Mouse (Mus musculus) forebrain, embryonic 13.5 days (tissue): ENCODE measurements at regions not wholly inside any gene's neighbourhood (a gene's known extent, or its start where the extent isn't known, plus 50 kb on each side); places are given as distances from the start of the nearest gene placed in this dataset.
"Not testable (repeated sequence)": the region's sequence is repeated elsewhere in the genome, so short reads cannot be mapped to it uniquely, and the experiment has no call there.

Source experiments
- ATAC-seq: fragments of 200-750 bp; cut with Nextera tagmentation; 2 replicates; pipeline ENCODE4 v1.8.0; 2017
- H3K27ac ChIP-seq: fragments of 300-500 bp; sonication (generic); 2 replicates; pipeline ENCODE4 v1.5.1; 2015; ENCODE audit warnings: inconsistent platforms, mild to moderate bottlenecking, moderate library complexity
- H3K27me3 ChIP-seq: fragments of 300-500 bp; sonication (generic); 2 replicates; pipeline ENCODE4 v1.6.1; 2015; ENCODE audit warnings: mild to moderate bottlenecking, inconsistent platforms
- H3K36me3 ChIP-seq: fragments of 300-500 bp; sonication (generic); 2 replicates; pipeline ENCODE4 v1.6.1; 2015; ENCODE audit warnings: mild to moderate bottlenecking, inconsistent platforms; ENCODE audit not compliant: poor library complexity, severe bottlenecking
- H3K4me1 ChIP-seq: fragments of 300-500 bp; sonication (generic); 2 replicates; pipeline ENCODE4 v1.6.1; 2015; ENCODE audit warnings: inconsistent platforms
- H3K4me2 ChIP-seq: fragments of 300-500 bp; sonication (generic); 2 replicates; pipeline ENCODE4 v1.6.1; 2015; ENCODE audit warnings: inconsistent platforms, mild to moderate bottlenecking, moderate library complexity
- H3K4me3 ChIP-seq: fragments of 300-500 bp; sonication (generic); 2 replicates; pipeline ENCODE4 v1.5.1; 2015; ENCODE audit warnings: mild to moderate bottlenecking, inconsistent platforms
- H3K9ac ChIP-seq: fragments of 300-500 bp; sonication (generic); 2 replicates; pipeline ENCODE4 v1.6.1; 2015; ENCODE audit warnings: mild to moderate bottlenecking, inconsistent platforms
- H3K9me3 ChIP-seq: fragments of 300-500 bp; sonication (generic); replicated peaks from 2 replicates; pipeline ENCODE4 v1.6.1; 2016; ENCODE audit warnings: inconsistent platforms
- WGBS: fragments of 180-500 bp; shearing (Covaris S2); methylation state at CpG from one replicate; pipeline ENCODE4 v1.1.7; 2015; 5-methylcytosine and 5-hydroxymethylcytosine counted together

DNA sequence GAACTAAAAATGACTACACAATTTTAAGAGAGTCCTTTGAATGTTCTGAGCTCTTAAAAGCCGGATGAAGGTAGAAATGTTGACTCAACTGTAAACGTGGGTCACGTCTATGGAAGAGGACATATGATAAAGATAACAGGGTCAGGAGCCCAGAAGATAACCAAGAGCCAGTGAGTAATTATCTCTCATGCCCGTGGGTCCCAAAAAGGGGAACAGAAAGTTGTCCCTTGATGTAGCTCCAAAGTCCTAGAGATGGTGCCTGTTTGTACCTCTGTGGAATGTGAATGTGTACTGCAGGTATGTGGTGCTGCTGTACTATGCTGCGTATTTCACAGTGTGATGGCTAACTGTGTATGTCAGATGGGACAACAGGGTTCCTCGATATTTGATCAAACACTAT, 479.1 kb downstream of the Gja1 start:
- no peaks in the 10 kb centered on the region for H3K27me3 ChIP-seq
- H3K36me3 ChIP-seq: no peaks in the 10 kb centered on the region
- H3K9ac ChIP-seq: no peak overlapping the region
- no peak overlapping the region for H3K4me2 ChIP-seq
- WGBS: 95% methylated on average over 6 of the region's 6 CpGs
- H3K27ac ChIP-seq: no peak overlapping the region
- H3K4me3 ChIP-seq: no peak overlapping the region
- H3K9me3 ChIP-seq: no peaks in the 10 kb centered on the region
- ATAC-seq: no peak
- H3K4me1 ChIP-seq: no peaks in the 10 kb centered on the region

DNA sequence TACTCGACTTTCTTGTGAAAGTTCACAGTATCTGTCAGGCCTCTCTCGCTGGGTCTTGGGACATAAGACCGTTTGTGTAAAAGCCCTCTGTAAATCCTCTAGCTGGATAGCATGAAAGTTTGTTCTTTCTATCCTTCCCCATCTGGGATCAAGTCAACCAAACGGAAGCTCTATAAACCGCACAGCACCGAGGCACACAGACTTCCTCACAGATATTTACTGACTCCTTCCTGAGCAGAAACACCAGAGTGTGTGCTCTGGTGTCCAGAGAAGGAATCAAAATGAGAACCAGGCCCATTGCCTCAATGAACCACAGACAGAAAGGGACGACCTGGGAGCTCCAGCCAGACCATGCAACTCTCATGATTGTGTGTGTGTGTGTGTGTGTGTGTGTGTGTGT, 502.6 kb downstream of the Gja1 start:
- no peak for ATAC-seq
- 88% methylated on average over 7 of the region's 7 CpGs for WGBS
- Histone ChIP-seq H3K9me3 (no peaks in the 10 kb centered on the region), H3K4me1 (no peaks in the 10 kb centered on the region), H3K27me3 (no peaks in the 10 kb centered on the region), H3K36me3 (no peaks in the 10 kb centered on the region), H3K4me2 (no peak overlapping the region), H3K4me3 (no peak overlapping the region), H3K9ac (no peak overlapping the region), H3K27ac (no peak overlapping the region)

DNA sequence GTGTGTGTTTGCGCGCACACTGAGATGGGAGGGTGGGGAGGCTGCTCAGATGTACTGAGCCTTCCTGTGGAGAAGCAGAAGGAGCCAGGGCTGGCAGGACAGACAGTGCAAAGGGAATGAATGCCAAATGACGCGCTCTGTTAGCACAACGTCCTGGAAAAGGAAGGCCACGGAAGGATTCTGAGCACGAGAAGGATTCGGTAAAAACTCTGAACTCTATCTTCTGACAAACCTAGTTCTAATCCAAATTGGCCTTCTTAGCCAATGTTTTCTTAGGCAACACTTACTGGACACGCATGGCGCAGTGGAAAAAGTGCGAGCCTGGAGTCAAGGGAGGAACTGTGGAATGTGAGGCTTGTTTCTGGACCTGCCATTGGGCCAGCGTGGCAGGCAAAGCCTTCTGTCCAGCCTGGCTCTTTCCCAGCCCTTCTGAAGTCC, 503.0 kb downstream of the Gja1 start:
- no peaks in the 10 kb centered on the region for H3K36me3 ChIP-seq
- H3K4me1 ChIP-seq: no peaks in the 10 kb centered on the region
- no peaks in the 10 kb centered on the region for H3K27me3 ChIP-seq
- H3K9ac ChIP-seq: no peak overlapping the region
- H3K4me3 ChIP-seq: no peak overlapping the region
- H3K4me2 ChIP-seq: no peak overlapping the region
- H3K27ac ChIP-seq: no peak overlapping the region
- ATAC-seq: no peak
- no peaks in the 10 kb centered on the region for H3K9me3 ChIP-seq
- 86% methylated on average over 12 of the region's 12 CpGs for WGBS

DNA sequence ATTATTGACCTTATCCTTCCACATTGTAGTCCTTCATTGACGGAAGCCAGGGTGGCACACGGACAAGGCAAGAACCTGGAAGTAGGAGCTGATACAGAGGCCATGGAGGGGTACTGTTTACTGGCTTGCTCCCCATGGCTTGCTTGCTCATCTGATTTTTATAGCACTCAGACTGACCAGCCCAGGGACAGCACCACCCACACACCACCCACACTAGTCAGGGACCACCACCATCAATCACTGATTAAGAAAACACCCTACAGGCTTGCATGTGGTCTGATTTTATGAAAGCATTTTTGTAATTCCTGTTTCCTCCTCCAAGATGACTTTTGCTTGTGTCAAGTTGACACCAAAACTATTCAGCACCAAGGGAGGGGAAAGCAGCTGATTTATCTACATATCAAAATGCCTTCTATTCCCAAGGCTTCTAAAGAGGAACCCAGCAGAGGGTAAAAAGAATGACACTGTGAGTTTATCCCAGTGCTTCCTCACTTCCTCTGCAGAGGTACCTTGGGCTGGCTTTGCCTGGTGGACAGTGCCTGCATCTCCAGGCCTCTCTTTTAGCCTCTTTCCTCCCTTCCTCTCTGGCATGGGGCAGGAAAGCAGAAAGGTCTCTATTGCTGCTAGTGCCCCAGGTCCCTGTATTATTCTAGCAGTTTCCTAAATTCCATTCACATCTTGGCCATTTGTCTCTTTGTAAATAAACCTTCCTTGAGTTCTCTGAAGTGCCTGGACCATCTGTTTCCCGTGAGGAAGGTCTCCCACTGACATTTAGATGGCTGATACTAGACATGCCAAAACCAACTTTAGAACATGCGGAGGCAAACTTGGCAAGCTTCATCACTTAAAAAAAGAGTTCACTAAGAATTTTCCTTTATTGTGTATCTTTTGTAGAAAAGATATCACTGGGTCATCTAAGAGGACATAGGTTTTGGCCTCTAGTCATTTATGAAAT, 507.6 kb downstream of the Gja1 start:
- H3K27me3 ChIP-seq: no peaks in the 10 kb centered on the region
- H3K27ac ChIP-seq: no peak overlapping the region
- no peak overlapping the region for H3K4me2 ChIP-seq
- H3K4me1 ChIP-seq: no peaks in the 10 kb centered on the region
- ATAC-seq: no peak
- H3K9ac ChIP-seq: no peak overlapping the region
- no peaks in the 10 kb centered on the region for H3K9me3 ChIP-seq
- WGBS: 85% methylated on average over 4 of the region's 4 CpGs
- no peaks in the 10 kb centered on the region for H3K36me3 ChIP-seq
- no peak overlapping the region for H3K4me3 ChIP-seq

DNA sequence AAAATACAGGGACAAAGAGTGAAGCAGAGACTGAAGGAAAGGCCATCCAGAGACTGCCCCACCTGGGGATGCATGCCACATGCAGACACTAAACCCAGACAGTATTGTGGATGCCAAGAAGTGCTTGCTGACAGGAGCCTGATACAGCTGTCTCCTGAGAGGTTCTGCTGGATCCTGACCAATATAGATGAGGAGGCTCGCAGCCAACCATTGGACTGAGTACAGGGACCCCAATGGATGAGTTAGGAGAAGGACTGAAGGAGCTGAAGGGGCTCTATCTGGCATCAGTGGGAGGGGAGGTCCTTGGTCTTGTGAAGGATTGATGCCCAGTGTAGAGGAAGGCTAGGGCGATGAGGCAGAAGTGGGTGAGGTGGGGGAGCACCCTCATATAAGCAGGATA, 514.4 kb downstream of the Gja1 start:
- not testable (repeated sequence) for ATAC-seq, H3K4me3 ChIP-seq, H3K27ac ChIP-seq, H3K9ac ChIP-seq, H3K27me3 ChIP-seq, H3K4me2 ChIP-seq, H3K36me3 ChIP-seq, H3K9me3 ChIP-seq
- H3K4me1 ChIP-seq: peaks cover 17% of the 10 kb centered on the region
- 93% methylated on average over 2 of the region's 2 CpGs for WGBS

DNA sequence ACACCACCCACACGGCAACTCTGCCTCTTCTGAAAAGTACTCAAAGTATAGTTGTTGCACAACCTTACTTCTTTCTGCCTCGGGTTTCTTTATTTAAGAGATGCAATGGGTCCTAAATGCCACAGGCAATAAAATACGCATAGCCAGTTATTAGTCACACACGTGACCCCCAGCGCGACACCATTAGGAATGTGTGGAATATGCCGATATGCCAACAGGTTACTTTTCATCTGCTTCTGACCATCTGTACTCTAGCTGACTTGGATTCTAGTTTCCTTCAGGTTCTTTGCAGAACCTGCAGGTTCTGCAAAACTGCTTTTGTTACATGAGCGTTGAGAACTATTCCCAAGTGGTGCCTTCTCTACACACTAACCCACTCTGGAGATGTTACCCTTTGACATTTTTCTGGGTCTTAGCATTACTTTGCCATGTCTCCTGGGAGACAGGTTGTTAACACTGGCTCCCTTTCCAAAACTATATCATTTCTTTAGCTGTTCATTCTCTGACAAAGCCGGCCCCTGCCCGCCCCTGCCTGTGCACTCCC, 515.6 kb downstream of the Gja1 start:
- H3K27me3 ChIP-seq: no peaks in the 10 kb centered on the region
- no peaks in the 10 kb centered on the region for H3K36me3 ChIP-seq
- peaks cover 17% of the 10 kb centered on the region for H3K4me1 ChIP-seq
- ATAC-seq: 0 out of 2 replicates have a peak, but pooled peaks have one; percentile 19
- H3K27ac ChIP-seq: peak overlapping the region; percentile 65
- no peak overlapping the region for H3K4me3 ChIP-seq
- H3K9ac ChIP-seq: no peak overlapping the region
- no peaks in the 10 kb centered on the region for H3K9me3 ChIP-seq
- 57% methylated on average over 10 of the region's 10 CpGs for WGBS
- 0 out of 2 replicates have a peak overlapping the region, but pooled peaks have one; percentile 24 for H3K4me2 ChIP-seq

DNA sequence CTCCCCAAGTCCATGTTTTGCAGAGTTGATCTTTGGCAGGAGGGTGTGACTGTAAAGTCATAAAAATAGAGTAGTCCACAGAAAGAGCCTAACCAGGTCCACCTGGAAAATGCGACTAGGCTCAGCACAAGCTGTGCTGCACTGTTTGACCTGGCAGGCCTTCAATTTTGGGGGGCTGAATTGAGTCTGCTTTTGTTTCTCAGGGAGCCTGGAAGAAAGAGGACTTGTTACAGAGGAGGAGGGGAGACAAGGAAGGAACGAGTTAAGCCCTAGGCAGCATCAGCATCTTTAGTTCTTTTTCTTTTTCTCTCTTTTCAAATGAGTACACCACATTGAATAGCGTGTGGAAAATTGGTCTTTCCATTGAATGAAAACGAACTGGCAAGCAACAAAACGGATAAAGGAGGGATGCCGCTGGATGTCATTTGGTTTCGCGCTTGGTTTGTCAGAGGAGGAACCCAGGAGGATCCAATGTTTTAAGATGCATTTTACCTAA, 516.1 kb downstream of the Gja1 start:
- H3K27me3 ChIP-seq: no peaks in the 10 kb centered on the region
- peak overlapping the region; percentile 65 for H3K27ac ChIP-seq
- H3K4me3 ChIP-seq: no peak overlapping the region
- peaks cover 17% of the 10 kb centered on the region for H3K4me1 ChIP-seq
- 3% methylated on average over 8 of the region's 8 CpGs for WGBS
- no peaks in the 10 kb centered on the region for H3K9me3 ChIP-seq
- H3K4me2 ChIP-seq: peak overlapping the region; percentile 24; the same call in 1 of the 2 replicates
- H3K9ac ChIP-seq: no peak overlapping the region
- H3K36me3 ChIP-seq: no peaks in the 10 kb centered on the region
- peak; percentile 90 for ATAC-seq

DNA sequence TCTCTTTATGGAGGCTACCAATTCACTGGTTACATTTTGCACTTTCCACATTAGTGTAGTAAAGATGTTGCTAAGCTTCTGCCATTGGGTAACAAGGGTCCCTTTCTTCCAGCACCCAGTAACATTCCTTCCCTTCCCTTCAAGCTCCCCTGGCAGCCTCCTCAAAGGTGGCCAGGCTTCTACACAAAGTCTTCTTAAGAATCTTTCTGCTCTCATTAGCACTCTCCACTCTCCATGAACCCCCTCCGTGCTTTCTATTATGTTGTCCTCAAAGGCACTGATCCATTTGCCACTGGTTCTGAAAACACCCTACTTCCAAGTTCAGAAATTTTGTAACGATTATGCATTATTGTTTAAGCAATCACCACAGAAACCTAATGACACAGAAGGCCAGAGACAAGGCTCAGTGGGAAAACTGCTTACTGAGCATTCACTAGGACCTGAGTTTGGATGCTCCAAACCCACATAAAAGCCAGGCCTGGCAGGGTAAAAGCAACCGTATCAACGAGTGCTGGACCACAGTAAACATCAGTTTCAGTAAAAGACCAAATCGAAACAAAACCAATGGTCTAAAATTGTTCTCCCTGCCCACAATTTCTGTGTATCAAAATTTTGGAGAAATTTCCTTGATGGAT, 522.6 kb downstream of the Gja1 start:
- H3K36me3 ChIP-seq: no peaks in the 10 kb centered on the region
- no peak overlapping the region for H3K4me2 ChIP-seq
- 22% methylated on average over 5 of the region's 5 CpGs for WGBS
- H3K4me1 ChIP-seq: 0 out of 2 replicates have a peak, but pooled peaks cover 2% of the 10 kb centered on the region
- no peaks in the 10 kb centered on the region for H3K27me3 ChIP-seq
- ATAC-seq: peak; percentile 57
- no peak overlapping the region for H3K9ac ChIP-seq
- H3K4me3 ChIP-seq: no peak overlapping the region
- H3K27ac ChIP-seq: no peak overlapping the region
- no peaks in the 10 kb centered on the region for H3K9me3 ChIP-seq

DNA sequence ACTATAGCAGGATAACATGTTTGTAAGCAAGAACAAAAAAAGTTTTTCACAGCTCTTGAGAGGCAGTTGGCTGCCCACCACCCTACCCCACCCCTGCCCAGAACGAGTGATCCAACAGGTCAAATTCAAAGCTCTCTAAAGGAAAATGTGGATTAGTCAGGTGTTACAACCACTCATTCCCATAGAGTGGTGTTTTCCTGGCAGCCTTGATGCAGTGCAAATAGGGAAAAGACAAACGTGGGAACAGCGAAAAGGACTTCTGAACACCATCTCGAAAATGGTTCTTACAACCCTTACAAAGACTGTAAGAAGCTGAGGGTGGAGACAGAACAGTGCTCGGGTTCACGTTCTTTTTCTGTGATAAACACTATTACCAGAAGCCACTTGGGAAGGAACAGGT, 523.8 kb downstream of the Gja1 start:
- ATAC-seq: no peak
- H3K4me3 ChIP-seq: no peak overlapping the region
- H3K9ac ChIP-seq: no peak overlapping the region
- no peak overlapping the region for H3K27ac ChIP-seq
- H3K4me1 ChIP-seq: 0 out of 2 replicates have a peak, but pooled peaks cover 2% of the 10 kb centered on the region
- H3K36me3 ChIP-seq: no peaks in the 10 kb centered on the region
- no peaks in the 10 kb centered on the region for H3K27me3 ChIP-seq
- H3K4me2 ChIP-seq: no peak overlapping the region
- 87% methylated on average over 6 of the region's 6 CpGs for WGBS
- H3K9me3 ChIP-seq: no peaks in the 10 kb centered on the region

DNA sequence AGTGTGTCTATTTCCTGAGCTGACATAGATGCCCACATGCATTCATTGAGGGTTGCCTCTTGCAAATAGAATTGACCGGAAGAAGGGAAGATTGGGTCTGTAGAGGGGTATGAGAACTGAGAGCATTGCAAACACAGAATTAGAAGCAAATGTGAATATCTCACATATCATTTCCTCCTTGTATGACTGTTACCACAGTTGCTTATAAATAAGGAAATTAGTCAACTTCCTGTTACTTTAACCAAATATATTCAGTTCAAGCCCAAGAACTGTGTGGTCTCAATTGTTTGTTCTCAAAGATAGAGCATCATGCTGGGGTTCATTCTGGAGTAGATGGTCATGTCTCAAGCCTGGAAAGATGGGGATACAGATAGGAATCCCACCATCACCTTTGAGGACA, 535.6 kb downstream of the Gja1 start:
- no peaks in the 10 kb centered on the region for H3K9me3 ChIP-seq
- no peak overlapping the region for H3K9ac ChIP-seq
- no peaks in the 10 kb centered on the region for H3K27me3 ChIP-seq
- H3K27ac ChIP-seq: no peak overlapping the region
- H3K4me3 ChIP-seq: no peak overlapping the region
- peaks cover 4% of the 10 kb centered on the region for H3K4me1 ChIP-seq
- H3K4me2 ChIP-seq: no peak overlapping the region
- 94% methylated on average over 1 of the region's 1 CpGs for WGBS
- ATAC-seq: no peak
- no peaks in the 10 kb centered on the region for H3K36me3 ChIP-seq

DNA sequence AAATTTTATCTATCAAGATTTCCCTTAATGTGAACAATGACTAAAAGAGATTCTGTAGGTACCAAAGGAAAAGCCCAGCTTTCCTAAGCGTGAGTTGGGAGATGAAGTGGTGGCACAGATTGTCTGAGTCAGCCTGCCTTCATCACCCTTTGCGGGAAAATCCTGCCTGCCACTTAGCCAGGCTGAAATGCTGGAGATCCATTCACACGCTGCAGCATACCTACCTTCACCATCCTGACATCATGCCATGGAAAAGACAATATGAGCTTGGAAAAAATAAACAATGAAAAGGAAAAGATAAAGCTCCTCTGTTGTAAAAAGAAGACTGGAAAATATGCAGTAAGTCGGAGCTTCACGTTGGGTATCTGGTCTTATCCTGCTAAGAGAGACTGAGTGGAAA, 537.0 kb downstream of the Gja1 start:
- no peaks in the 10 kb centered on the region for H3K27me3 ChIP-seq

DNA sequence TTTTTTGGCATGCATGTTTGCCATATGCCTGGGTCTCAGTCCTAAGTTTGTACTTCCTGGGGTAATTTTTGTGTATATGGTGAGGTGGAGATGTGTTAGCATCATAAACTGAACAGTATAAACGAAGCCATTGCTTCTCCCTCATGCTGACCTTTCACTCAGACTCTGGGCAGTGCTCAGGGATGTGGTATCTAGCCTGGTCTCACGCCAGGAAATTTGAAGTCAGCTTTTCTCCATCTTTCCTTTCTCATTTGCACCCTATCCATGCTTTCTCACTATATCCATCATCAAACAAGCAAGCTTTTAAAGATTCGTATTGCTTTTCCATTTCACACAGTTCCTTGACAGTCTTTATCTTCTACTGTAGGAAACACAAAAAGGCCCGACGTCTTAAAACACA, 541.3 kb downstream of the Gja1 start:
- Histone ChIP-seq H3K9me3 (no peaks in the 10 kb centered on the region), H3K27ac (no peak overlapping the region), H3K27me3 (no peaks in the 10 kb centered on the region), H3K4me2 (no peak overlapping the region), H3K9ac (no peak overlapping the region), H3K36me3 (no peaks in the 10 kb centered on the region), H3K4me1 (no peaks in the 10 kb centered on the region), H3K4me3 (no peak overlapping the region)
- WGBS: 80% methylated on average over 5 of the region's 5 CpGs
- no peak for ATAC-seq

More for the DNA sequence above, 537.0 kb downstream of the Gja1 start:
- Histone ChIP-seq H3K27ac (no peak overlapping the region), H3K36me3 (no peaks in the 10 kb centered on the region), H3K4me1 (peaks cover 4% of the 10 kb centered on the region), H3K9me3 (no peaks in the 10 kb centered on the region), H3K4me3 (no peak overlapping the region), H3K4me2 (no peak overlapping the region), H3K9ac (no peak overlapping the region)
- 84% methylated on average over 5 of the region's 5 CpGs for WGBS
- no peak for ATAC-seq
